Mouse (Mus musculus): Measurements from ENCODE around the gene Nufip2. TPM values are rescaled to one million over a fixed set of nuclear protein-coding genes. Genes with fewer than 3 reads are reported as not detected.

The Nufip2 gene
- polyA plus RNA-seq, 1 experiment from 2014 or later = 3.5 TPM

DNA sequence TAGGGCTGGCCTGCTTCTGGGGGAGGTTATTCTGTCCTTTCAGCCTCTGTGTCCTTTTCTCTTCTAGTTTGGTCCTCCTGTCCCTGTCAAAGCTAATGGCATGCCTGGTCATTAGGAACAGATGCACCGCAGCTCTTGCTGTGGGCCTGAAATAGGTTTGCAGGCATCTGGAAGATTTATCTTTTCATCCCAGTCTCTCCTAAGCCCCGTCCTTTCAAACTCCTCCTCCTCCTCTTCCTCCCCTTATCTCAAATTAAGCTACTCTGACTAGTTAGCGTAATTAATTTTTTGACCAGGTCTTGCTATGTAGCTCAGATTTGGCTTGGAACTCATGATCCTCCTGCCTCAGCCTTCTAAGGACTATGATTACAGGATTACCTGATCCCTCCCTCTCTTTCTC lies 67.5 kb downstream of the Nufip2 start:
- Histone ChIP-seq H3K4me3 (ENCODE audit: low read depth, low read length) (no peak overlapping the region), H3K4me1 (ENCODE audit: control insufficient read depth, insufficient read depth, low read length) (no peaks in the 10 kb centered on the region), H3K4me2 (ENCODE audit: low read length) (no peak overlapping the region), H3K9me3 (replicated peaks; ENCODE audit: control insufficient read depth, low read length) (no peaks in the 10 kb centered on the region), H3K27ac (ENCODE audit: low read depth, low read length) (no peak overlapping the region), H3K36me3 (ENCODE audit: control insufficient read depth, insufficient read depth, low read length) (no peaks in the 10 kb centered on the region), H3K27me3 (replicated peaks; ENCODE audit: control insufficient read depth, insufficient read depth, low read length) (no peaks in the 10 kb centered on the region), H3K9ac (ENCODE audit: low read length) (no peak overlapping the region)
- ATAC-seq (no peak), DNase-seq (ENCODE audit: low spot score) (no peak)
- WGBS = 78% methylated on average over 3 of the region's 3 CpGs

DNA sequence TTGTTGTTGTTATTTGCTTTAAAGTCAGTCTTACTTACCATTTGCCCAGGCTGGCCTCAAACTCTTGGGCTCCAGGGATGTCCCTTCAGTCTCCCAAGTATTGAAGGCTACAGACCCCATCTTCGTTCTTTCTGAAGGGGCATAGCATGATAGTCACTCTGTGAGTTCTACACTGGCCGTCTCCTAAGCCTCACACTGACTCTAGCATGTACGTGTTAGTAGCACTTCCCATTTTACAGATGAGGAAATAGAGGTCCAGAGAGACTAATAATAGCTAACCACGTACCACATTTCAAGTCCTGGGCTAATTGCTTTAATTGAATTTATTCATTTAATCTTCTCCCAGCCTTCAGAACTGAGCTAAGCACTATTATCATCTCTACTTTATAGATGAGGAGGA lies 74.1 kb downstream of the Nufip2 start:
- no peak overlapping the region for H3K9ac ChIP-seq (ENCODE audit: low read length)
- DNase-seq (ENCODE audit: low spot score) (no peak), ATAC-seq (no peak)
- no peak overlapping the region for H3K27ac ChIP-seq (ENCODE audit: low read depth, low read length)
- H3K9me3 ChIP-seq (replicated peaks; ENCODE audit: control insufficient read depth, low read length) = no peaks in the 10 kb centered on the region
- WGBS = 85% methylated on average over 4 of the region's 4 CpGs
- no peak overlapping the region for H3K4me2 ChIP-seq (ENCODE audit: low read length)
- H3K4me1 ChIP-seq (ENCODE audit: control insufficient read depth, insufficient read depth, low read length) = peaks cover 16% of the 10 kb centered on the region
- 0 out of 2 replicates have a peak, but pooled peaks cover 2% of the 10 kb centered on the region for H3K27me3 ChIP-seq (replicated peaks; ENCODE audit: control insufficient read depth, insufficient read depth, low read length)
- H3K4me3 ChIP-seq (ENCODE audit: low read depth, low read length) = no peak overlapping the region
- no peaks in the 10 kb centered on the region for H3K36me3 ChIP-seq (ENCODE audit: control insufficient read depth, insufficient read depth, low read length)

DNA sequence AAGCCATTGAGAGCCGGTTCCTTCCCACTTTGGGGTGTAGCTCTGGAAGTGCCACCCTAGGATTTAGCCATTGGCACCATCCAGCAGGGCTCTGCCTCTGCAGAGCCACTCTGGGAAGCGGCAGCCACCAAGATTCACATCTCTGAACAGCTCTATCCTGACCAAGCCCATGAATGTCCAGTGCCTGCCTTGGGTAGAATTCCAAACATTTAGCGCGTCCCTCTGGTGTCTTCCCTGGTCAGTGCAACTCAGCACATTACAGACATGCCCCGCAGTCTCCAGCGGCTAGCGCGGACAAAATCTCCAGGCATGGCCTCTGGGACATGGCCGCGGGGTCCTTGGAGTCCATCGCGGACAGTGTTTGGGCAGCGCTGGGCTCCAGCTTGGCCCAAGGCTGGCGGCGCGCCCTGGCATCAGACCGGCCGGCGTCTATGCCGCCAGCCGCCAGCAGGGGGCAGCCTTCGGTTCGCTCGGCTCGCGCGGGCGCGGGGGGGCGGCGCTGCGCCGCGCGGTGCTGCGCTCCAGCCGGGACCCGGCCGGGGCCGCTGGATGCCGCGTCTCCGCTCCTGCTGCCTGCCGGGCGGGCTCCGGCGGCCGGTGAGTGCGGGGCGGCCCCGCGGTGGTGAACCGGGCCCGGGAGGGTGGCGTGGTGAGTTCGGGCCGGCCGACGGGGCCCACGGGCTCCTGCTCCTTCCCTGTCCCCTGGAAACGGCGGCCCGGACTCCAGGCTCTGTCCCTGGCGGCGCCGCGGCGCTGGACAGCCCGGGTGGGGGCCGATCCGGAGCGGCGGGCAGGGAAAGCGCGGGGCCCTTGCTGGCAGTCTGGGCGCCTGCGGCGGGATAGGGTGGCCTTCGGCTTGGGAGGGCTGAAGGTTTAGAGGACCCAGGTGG lies 77.1 kb downstream of the Nufip2 start, which contains the start of gene Myo18a:
Gene Myo18a, plus strand, starts transcription at position 464 of the 890 bp plus-strand sequence.
- H3K27ac ChIP-seq (ENCODE audit: low read depth, low read length) = peak within 1 kb of the TSS; percentile 94
- ATAC-seq (peak; percentile 90), DNase-seq (ENCODE audit: low spot score) (peak; percentile 84)
- 2% methylated on average over 73 of the region's 79 CpGs for WGBS
- peaks cover 34% of the 10 kb centered on the region for H3K4me1 ChIP-seq (ENCODE audit: control insufficient read depth, insufficient read depth, low read length)
- H3K4me3 ChIP-seq (ENCODE audit: low read depth, low read length) = peak within 1 kb of the TSS; percentile 95
- 0 out of 2 replicates have a peak, but pooled peaks cover 2% of the 10 kb centered on the region for H3K27me3 ChIP-seq (replicated peaks; ENCODE audit: control insufficient read depth, insufficient read depth, low read length)
- H3K4me2 ChIP-seq (ENCODE audit: low read length) = peak within 1 kb of the TSS; percentile 92
- H3K9me3 ChIP-seq (replicated peaks; ENCODE audit: control insufficient read depth, low read length) = no peaks in the 10 kb centered on the region
- peak within 1 kb of the TSS; percentile 99 for H3K9ac ChIP-seq (ENCODE audit: low read length)
- H3K36me3 ChIP-seq (ENCODE audit: control insufficient read depth, insufficient read depth, low read length) = no peaks in the 10 kb centered on the region

DNA sequence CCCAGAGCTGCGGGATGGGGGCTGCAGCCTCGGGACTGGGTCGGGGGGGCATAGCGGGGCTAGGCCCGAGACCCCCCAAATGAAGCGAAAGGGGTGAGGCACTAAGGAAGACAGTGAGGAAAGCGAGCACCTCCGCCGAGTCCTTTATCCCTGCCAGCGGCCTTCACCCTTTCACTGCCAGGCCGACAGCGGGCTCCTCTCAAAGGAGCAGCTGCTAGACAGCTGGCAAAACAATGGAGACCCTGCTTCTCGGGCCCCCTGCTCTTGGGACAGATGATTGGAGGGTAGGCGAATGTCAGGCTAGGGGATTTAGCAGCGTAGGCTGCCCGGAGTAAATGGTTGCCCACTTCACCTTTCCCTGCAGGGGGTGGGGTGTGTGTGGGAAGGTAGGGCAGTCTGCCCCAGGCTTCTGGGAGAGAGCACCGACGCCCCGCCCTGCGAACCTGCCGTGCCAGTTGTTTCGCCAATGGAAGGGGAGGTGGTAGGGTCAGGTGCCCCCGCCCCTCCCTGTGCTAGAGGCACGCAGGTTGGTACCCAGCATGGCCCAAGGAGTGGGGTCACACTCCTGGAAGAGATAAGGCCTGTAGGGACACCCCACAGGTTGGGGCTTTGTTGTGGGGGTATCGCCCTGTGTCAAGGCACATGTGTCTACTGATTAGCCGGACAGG lies 77.9 kb downstream of the Nufip2 start:
- H3K27ac ChIP-seq (ENCODE audit: low read depth, low read length) = peak overlapping the region; percentile 94
- 4% methylated on average over 26 of the region's 26 CpGs for WGBS

DNA sequence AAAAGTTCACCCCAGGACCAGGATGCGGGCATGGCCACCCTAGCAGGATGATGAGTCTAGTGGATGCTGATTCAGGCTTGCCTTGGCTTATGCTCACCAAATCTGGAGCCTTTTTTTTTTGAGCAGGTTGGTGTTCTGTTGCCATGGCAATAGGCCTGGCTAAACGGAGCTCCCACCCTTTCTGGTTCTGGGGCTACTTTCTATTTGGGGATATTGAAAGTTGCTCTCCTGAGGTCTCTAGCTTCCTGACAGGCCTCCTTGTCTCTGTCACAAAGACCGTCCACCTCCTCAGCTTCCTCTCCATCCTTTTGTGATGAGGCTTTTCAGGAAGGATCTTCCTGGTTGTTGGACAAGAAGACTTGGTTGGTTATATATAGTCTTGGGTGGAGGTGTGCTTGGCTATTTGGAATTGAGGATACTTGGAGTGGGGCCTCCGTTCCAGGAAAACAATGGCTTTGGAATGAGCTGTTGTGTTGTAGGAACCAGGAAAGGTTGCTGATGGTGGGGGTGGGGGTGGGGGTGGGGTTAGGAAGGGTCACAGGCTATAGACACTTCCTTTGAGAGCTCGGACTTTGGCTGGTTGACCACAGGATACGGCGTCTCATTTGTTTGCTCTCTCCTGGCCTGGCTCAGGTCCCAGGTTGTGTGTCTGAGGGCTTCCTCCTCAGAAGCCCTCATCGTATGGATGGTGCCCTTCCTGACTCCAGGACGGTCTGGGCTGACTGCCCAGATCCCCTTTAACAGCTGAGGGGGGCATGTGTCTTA lies 78.9 kb downstream of the Nufip2 start:
- no peak overlapping the region for H3K27ac ChIP-seq (ENCODE audit: low read depth, low read length)
- peak; percentile 25 for DNase-seq (ENCODE audit: low spot score)
- WGBS = 65% methylated on average over 9 of the region's 9 CpGs

More for the DNA sequence above, 77.9 kb downstream of the Nufip2 start:
- no peaks in the 10 kb centered on the region for H3K9me3 ChIP-seq (replicated peaks; ENCODE audit: control insufficient read depth, low read length)
- H3K27me3 ChIP-seq (replicated peaks; ENCODE audit: control insufficient read depth, insufficient read depth, low read length) = 0 out of 2 replicates have a peak, but pooled peaks cover 2% of the 10 kb centered on the region
- DNase-seq (ENCODE audit: low spot score) (peak; percentile 80), ATAC-seq (peak; percentile 71)
- peaks cover 34% of the 10 kb centered on the region for H3K4me1 ChIP-seq (ENCODE audit: control insufficient read depth, insufficient read depth, low read length)
- peak overlapping the region; percentile 99 for H3K9ac ChIP-seq (ENCODE audit: low read length)
- H3K4me3 ChIP-seq (ENCODE audit: low read depth, low read length) = peak overlapping the region; percentile 95
- H3K36me3 ChIP-seq (ENCODE audit: control insufficient read depth, insufficient read depth, low read length) = no peaks in the 10 kb centered on the region
- peak overlapping the region; percentile 92 for H3K4me2 ChIP-seq (ENCODE audit: low read length)

DNA sequence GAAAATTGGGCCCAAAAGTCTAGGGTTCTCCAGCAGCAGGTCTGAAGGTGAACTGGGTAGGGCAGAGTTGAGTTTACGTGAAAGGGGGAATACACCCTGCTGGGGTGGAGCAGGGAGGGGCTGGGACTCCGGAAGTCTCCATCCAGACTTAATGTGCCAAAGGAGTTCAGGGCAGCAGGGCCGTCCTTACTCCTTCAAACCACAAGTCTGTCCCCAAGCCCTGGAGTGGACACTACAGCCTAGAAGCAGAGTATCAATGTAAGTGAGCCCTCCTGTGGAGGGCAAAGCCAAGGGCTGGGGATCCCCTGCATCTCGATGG lies 79.5 kb downstream of the Nufip2 start:
- H3K4me2 ChIP-seq (ENCODE audit: low read length) = peak overlapping the region; percentile 92
- 58% methylated on average over 4 of the region's 4 CpGs for WGBS
- H3K27me3 ChIP-seq (replicated peaks; ENCODE audit: control insufficient read depth, insufficient read depth, low read length) = 0 out of 2 replicates have a peak, but pooled peaks cover 2% of the 10 kb centered on the region
- DNase-seq (ENCODE audit: low spot score) (no peak), ATAC-seq (no peak)
- H3K36me3 ChIP-seq (ENCODE audit: control insufficient read depth, insufficient read depth, low read length) = no peaks in the 10 kb centered on the region
- H3K4me1 ChIP-seq (ENCODE audit: control insufficient read depth, insufficient read depth, low read length) = peaks cover 34% of the 10 kb centered on the region
- H3K9ac ChIP-seq (ENCODE audit: low read length) = peak overlapping the region; percentile 17; the same call in 1 of the 2 replicates
- H3K27ac ChIP-seq (ENCODE audit: low read depth, low read length) = no peak overlapping the region
- no peak overlapping the region for H3K4me3 ChIP-seq (ENCODE audit: low read depth, low read length)
- no peaks in the 10 kb centered on the region for H3K9me3 ChIP-seq (replicated peaks; ENCODE audit: control insufficient read depth, low read length)

More for the DNA sequence above, 78.9 kb downstream of the Nufip2 start:
- Histone ChIP-seq H3K9me3 (replicated peaks; ENCODE audit: control insufficient read depth, low read length) (no peaks in the 10 kb centered on the region), H3K4me2 (ENCODE audit: low read length) (peak overlapping the region; percentile 92), H3K27me3 (replicated peaks; ENCODE audit: control insufficient read depth, insufficient read depth, low read length) (0 out of 2 replicates have a peak, but pooled peaks cover 2% of the 10 kb centered on the region), H3K4me3 (ENCODE audit: low read depth, low read length) (peak overlapping the region; percentile 95), H3K36me3 (ENCODE audit: control insufficient read depth, insufficient read depth, low read length) (no peaks in the 10 kb centered on the region), H3K9ac (ENCODE audit: low read length) (peak overlapping the region; percentile 99; the same call in 1 of the 2 replicates), H3K4me1 (ENCODE audit: control insufficient read depth, insufficient read depth, low read length) (peaks cover 34% of the 10 kb centered on the region)
- no peak for ATAC-seq

DNA sequence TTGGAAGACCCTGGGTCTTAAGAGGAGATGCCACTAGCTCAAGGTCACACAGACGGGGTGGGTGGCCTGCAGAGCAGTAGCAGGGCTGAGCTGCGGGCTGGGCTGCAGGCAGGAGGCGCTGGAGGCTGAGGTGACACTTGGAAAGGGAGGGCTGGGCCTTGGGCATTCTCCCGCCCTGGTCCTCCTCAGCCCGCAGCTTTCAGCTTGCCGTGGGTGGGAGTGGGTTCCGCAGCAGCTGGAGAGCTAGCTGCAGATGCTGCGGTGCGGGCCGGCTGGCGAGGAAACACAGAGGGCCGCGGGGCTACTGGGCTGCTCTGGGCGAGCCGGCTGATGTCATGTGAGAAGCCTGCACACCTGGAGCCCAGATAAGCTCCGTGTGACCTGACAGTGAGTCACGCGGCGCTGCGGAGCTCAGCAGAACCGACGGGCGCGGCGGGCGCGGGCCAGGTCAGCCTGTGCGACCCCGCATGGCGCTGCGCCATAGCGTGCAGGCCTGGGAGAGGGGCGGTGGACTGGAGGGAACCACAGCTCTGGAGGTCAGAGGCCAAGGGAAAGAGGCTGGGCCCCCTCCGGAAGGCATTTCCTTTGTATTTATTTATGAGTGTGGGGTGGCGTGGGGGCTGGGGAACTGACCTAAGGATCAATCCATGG lies 80.5 kb downstream of the Nufip2 start:
- WGBS = 6% methylated on average over 34 of the region's 35 CpGs
- Histone ChIP-seq H3K9ac (ENCODE audit: low read length) (peak overlapping the region; percentile 62), H3K27ac (ENCODE audit: low read depth, low read length) (0 out of 2 replicates have a peak overlapping the region, but pooled peaks have one; percentile 44), H3K36me3 (ENCODE audit: control insufficient read depth, insufficient read depth, low read length) (no peaks in the 10 kb centered on the region), H3K4me1 (ENCODE audit: control insufficient read depth, insufficient read depth, low read length) (peaks cover 34% of the 10 kb centered on the region), H3K4me3 (ENCODE audit: low read depth, low read length) (peak overlapping the region; percentile 27), H3K9me3 (replicated peaks; ENCODE audit: control insufficient read depth, low read length) (no peaks in the 10 kb centered on the region), H3K27me3 (replicated peaks; ENCODE audit: control insufficient read depth, insufficient read depth, low read length) (0 out of 2 replicates have a peak, but pooled peaks cover 2% of the 10 kb centered on the region), H3K4me2 (ENCODE audit: low read length) (peak overlapping the region; percentile 55)
- ATAC-seq (no peak), DNase-seq (ENCODE audit: low spot score) (peak; percentile 33)

DNA sequence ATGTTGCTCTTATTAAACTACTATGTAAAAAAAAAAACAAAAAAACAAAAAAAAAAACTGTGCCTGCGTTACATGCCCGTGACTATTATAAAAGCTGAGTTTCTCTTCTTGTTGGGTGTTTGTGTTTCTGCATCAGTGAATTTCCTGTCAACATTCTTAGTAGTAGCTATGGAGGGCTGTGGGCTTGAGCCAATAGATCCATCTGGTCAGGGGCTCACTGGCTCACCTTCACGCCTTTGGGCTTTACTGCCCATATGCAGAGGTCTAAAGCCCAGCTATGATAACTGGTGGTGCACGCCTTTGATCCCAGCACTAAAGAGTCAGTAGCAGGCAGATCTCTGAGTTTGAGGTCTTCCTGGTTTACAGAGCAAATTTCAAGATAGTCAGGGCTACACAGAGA lies 83.5 kb downstream of the Nufip2 start:
- no peak overlapping the region for H3K27ac ChIP-seq (ENCODE audit: low read depth, low read length)
- ATAC-seq (no peak), DNase-seq (ENCODE audit: low spot score) (no peak)
- no peak overlapping the region for H3K4me2 ChIP-seq (ENCODE audit: low read length)
- 82% methylated on average over 4 of the region's 4 CpGs for WGBS
- no peaks in the 10 kb centered on the region for H3K27me3 ChIP-seq (replicated peaks; ENCODE audit: control insufficient read depth, insufficient read depth, low read length)
- H3K4me3 ChIP-seq (ENCODE audit: low read depth, low read length) = no peak overlapping the region
- no peak overlapping the region for H3K9ac ChIP-seq (ENCODE audit: low read length)
- no peaks in the 10 kb centered on the region; the same call in 1 of the 2 replicates for H3K36me3 ChIP-seq (ENCODE audit: control insufficient read depth, insufficient read depth, low read length)
- H3K9me3 ChIP-seq (replicated peaks; ENCODE audit: control insufficient read depth, low read length) = no peaks in the 10 kb centered on the region
- peaks cover 24% of the 10 kb centered on the region for H3K4me1 ChIP-seq (ENCODE audit: control insufficient read depth, insufficient read depth, low read length)

All from forebrain, embryonic 14.5 days (tissue).